Mouse (Mus musculus): ENCODE results near the gene Adh6a. TPM values are rescaled to one million over a fixed set of nuclear protein-coding genes. Genes with fewer than 3 reads are reported as not detected.

Adh6a gene
- polyA plus RNA-seq (2015; fragmentation: Illumina TruSeq; extraction: RNeasy Lipid Tissue Mini Kit (QIAGEN cat#74804); ENCODE audit: low read depth, low replicate concordance) = not detected

DNA sequence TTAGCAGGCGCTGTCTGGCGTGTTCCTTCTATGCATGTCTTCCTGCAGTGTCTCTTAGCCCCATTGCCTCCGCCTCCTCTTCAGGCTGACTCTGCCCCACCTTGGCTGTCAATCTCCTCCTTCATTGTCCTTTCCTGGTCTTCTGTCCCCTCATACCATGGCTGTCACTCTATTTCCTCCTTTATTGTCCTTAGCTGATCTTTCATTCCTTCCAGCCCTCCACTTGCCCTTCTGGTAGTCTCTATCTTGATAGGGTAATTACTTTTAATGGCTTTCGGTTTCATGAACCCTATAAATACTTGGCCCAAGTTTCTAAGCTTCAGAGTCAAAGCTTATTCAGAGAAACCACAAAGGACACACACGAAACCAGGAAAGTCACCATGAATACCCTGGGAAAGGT lies at the start of gene Adh6a:
Adh6a (plus strand) TSS at position 322 of the 400 bp plus-strand sequence.

DNA sequence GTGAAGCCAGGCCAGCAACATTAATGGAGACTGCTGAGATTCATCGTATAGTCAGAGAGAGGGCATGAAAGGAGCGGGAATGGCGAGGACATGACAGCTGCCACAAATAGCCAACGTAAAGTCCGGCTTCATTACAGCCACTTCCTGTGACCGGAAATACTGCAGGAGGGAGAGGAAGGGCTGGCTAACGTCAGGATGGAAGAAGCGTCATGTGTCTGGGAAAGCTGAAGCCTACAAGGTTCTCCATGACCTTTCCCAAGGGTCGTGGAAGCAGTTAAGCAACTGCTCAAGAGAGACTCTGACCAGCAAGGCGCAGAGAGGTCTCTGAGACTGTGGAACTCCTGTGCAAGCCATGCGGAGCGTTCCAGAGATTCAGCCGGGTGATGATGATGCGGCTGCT lies 28.4 kb downstream of the Adh6a start, which contains the start of gene Adh6b:
Adh6b (plus strand) TSS at position 305 of the 400 bp plus-strand sequence.

Other genes starting within 250 kb of the Adh6a start
- 0.74 TPM for gene 1110002E22Rik, start 248.2 kb upstream of the Adh6a start, polyA plus RNA-seq (2015; fragmentation: Illumina TruSeq; extraction: RNeasy Lipid Tissue Mini Kit (QIAGEN cat#74804); ENCODE audit: low read depth, low replicate concordance)
- gene Gm5105, start 245.9 kb upstream of the Adh6a start, polyA plus RNA-seq (2015; fragmentation: Illumina TruSeq; extraction: RNeasy Lipid Tissue Mini Kit (QIAGEN cat#74804); ENCODE audit: low read depth, low replicate concordance) = 0.62 TPM
- gene Trmt10a, start 169.8 kb upstream of the Adh6a start, polyA plus RNA-seq (2015; fragmentation: Illumina TruSeq; extraction: RNeasy Lipid Tissue Mini Kit (QIAGEN cat#74804); ENCODE audit: low read depth, low replicate concordance) = 9.3 TPM
- gene Mttp, start 168.3 kb upstream of the Adh6a start, polyA plus RNA-seq (2015; fragmentation: Illumina TruSeq; extraction: RNeasy Lipid Tissue Mini Kit (QIAGEN cat#74804); ENCODE audit: low read depth, low replicate concordance) = 7.4 TPM
- gene 4930579F01Rik, start 119.5 kb upstream of the Adh6a start, polyA plus RNA-seq (2015; fragmentation: Illumina TruSeq; extraction: RNeasy Lipid Tissue Mini Kit (QIAGEN cat#74804); ENCODE audit: low read depth, low replicate concordance) = not detected
- gene Adh7, start 95.5 kb upstream of the Adh6a start, polyA plus RNA-seq (2015; fragmentation: Illumina TruSeq; extraction: RNeasy Lipid Tissue Mini Kit (QIAGEN cat#74804); ENCODE audit: low read depth, low replicate concordance) = not detected
- gene Adh1, start 52.3 kb upstream of the Adh6a start, polyA plus RNA-seq (2015; fragmentation: Illumina TruSeq; extraction: RNeasy Lipid Tissue Mini Kit (QIAGEN cat#74804); ENCODE audit: low read depth, low replicate concordance) = 0.58 TPM
- gene Adh6b, start 28.5 kb downstream of the Adh6a start, polyA plus RNA-seq (2015; fragmentation: Illumina TruSeq; extraction: RNeasy Lipid Tissue Mini Kit (QIAGEN cat#74804); ENCODE audit: low read depth, low replicate concordance) = not detected
- not detected for gene Adh4, start 102.2 kb downstream of the Adh6a start, polyA plus RNA-seq (2015; fragmentation: Illumina TruSeq; extraction: RNeasy Lipid Tissue Mini Kit (QIAGEN cat#74804); ENCODE audit: low read depth, low replicate concordance)
- gene Adh5, start 129.8 kb downstream of the Adh6a start, polyA plus RNA-seq (2015; fragmentation: Illumina TruSeq; extraction: RNeasy Lipid Tissue Mini Kit (QIAGEN cat#74804); ENCODE audit: low read depth, low replicate concordance) = 77.9 TPM
- 38.3 TPM for gene Metap1, start 176.2 kb downstream of the Adh6a start, polyA plus RNA-seq (2015; fragmentation: Illumina TruSeq; extraction: RNeasy Lipid Tissue Mini Kit (QIAGEN cat#74804); ENCODE audit: low read depth, low replicate concordance)
- 247 TPM for gene Eif4e, start 212.9 kb downstream of the Adh6a start, polyA plus RNA-seq (2015; fragmentation: Illumina TruSeq; extraction: RNeasy Lipid Tissue Mini Kit (QIAGEN cat#74804); ENCODE audit: low read depth, low replicate concordance)